Mouse (Mus musculus) cerebellum, adult 9-11 months (tissue): ENCODE data around the gene Pde3a.

Experiments
- DNase-seq: peaks from one replicate; pipeline ENCODE4 v3.0.0; 2022

The Pde3a gene

DNA sequence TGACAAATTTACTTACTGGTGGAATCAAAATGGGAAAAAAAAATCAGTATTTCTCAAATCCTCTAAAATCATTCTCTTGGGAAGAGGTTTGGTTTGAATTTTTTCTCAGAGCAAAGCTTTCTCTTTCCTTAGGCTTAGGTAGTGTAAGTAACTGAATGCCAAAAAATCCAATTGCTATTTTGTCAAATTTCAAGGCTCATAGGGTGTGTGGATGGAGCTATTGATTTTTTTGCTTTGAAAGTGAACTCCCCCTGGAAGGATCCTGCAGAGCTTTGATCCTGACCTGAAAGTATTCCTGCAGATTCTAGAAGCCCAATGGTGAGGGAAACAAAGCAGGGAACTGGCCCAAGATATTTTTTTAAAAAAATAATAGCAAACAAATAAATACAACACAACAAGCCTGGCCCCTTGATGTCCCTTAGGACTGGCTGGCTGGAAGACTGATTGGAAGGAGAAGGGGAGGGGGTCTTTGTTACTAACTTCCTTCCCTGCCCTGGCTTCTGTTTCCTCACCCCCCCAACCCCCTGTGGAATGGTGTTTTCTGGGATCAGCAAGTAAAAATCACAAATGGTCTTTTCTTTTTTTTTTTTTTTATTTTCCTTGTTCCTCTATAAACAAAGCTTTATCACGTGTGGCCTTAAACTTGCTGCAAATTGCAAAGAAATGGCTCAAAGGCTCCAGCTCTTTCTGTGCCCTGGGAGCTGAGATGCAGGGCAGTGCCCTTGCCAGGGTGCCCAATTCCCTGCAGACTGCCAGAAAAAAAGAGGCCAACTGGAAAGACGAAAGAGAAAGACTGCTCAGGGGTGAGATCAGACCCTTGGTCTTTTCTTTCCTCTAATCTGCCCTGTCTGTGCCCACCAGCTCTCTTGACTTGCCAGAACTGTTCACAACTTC, 274.9 kb downstream of the Pde3a start, which contains the start of gene Slco1c1:
Gene Slco1c1 (plus strand): TSS at position 622 of the 894 bp plus-strand sequence.
- peak; percentile 2 for DNase-seq

DNA sequence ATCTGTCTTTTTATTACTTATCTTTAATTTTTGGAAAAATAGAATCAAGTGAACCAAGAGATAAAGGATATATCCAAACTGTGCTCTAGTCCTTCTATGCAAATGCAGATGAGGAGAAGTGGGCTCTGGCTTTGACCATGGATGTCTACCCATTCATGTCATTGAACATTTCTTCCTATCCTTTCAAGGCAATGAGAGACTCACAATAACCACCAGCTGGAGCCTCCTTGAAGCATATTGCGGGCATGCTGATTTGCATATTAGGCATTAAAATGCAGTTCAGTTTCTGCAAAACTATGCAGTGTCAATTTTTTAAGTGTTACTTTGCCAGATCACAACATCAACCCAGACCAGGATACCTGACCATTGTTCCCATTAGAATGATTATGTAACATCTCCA, 276.7 kb downstream of the Pde3a start:
- DNase-seq = no peak

DNA sequence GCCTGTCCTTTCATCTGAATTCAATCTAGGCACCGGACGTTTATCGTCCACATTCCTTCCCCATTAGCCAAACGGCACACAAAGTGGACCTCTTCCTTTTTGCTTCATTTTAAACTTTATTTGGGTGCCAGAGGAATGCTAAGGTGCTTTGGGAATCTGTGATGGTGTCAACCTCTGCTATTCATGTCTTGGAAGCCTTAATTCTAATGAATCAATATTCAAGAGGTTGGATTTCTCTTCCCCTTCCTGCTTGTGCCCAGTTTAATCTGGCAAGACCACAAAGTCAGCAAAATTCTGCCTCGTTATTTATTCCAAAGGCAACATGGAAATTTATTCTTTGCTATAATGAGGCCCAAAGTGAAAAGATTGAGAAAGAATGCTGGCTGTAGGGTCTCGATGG, 281.8 kb downstream of the Pde3a start:
- no peak for DNase-seq

DNA sequence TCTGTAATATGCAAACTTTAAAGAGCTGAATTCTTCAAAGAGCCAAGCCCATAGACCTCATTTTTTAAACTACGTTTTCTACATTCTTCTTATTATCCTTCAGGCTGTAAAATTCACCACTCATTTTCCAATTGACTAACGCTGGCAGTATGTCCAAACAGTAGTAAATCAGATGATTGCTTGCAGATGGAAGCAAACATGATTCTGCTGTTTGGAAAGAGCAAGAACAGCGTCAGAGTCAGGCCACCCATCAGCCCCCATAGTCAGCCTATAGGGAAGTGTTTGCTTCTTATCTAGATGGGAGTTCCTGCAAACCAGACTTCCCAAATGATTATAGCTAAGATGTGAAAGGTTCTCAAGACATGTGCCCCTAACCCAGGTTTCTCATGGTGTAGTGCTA, 288.2 kb downstream of the Pde3a start:
- no peak for DNase-seq

DNA sequence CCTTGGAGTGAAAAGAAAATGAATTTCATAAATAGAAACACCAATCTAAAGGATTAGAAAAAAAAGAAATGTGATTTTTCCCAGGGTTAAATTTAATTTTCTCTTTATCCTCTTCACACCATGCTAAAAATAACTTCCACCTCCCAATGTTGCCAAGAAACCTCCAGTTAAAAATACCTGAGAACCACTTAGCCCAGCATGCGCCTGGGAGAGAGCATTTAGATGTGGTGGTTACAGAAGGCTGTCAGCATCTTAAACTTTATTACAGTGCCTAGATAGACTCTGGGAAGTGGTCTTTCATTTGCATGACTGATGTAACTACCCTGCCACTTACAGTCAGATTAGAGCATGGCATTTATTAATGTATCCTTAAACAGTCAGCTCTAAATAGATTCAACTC, 292.1 kb downstream of the Pde3a start:
- DNase-seq = no peak

DNA sequence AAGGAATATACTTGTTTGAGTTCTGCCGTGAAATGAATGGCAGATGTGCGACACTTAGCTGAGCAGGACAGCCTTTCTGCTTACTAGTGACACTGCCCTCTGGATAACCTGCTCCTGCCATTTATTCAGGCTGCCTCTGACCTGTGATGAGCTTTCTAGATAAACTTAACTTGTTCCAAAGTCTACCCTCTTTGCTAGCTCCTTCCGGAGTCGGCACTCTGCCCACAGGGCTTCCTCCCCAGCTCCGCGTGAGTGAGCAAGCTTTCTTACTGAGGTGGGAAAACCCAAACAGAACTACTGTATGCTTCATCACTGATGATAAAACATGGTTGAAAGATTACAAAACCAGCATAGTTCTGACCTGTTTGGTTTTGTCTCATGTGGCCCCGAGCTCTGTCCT, 294.3 kb downstream of the Pde3a start:
- no peak for DNase-seq
